Mouse (Mus musculus): ENCODE measurements around the gene Etnppl. TPM values are rescaled to one million over a fixed set of nuclear protein-coding genes. Genes with fewer than 3 reads are reported as not detected.

The Etnppl gene
- not detected in 2 replicates for total RNA-seq (2012; rRNA removed)
- polyA plus RNA-seq (2012; ENCODE audit: insufficient read depth in 1 of 2, insufficient read length in 2 of 2, low read depth in 1 of 2, low replicate concordance in 2 of 2, missing spikeins in 1 of 2): not detected

- DNase-seq (ENCODE audit: low read depth, low spot score): no peak
- Histone ChIP-seq H3K27ac (ENCODE audit: control insufficient read depth, low read depth, low read length) (no peak within 1 kb of the TSS), H3K79me2 (ENCODE audit: control insufficient read depth, insufficient read depth, low read length, poor library complexity) (no peaks in the 10 kb centered on the region), H3K27me3 (ENCODE audit: control insufficient read depth in 1 of 2, insufficient read depth in 2 of 2, low read length in 2 of 2) (no peaks in the 10 kb centered on the region), H3K9me3 (replicated peaks; ENCODE audit: insufficient read depth, low read length) (no peaks in the 10 kb centered on the region), H3K36me3 (ENCODE audit: control insufficient read depth in 1 of 2, insufficient read depth in 2 of 2, low read length in 2 of 2) (no peaks in the 10 kb centered on the region), H3K4me3 (ENCODE audit: control insufficient read depth in 1 of 2, insufficient read depth in 1 of 2, low read depth in 2 of 2, low read length in 2 of 2) (no peak within 1 kb of the TSS), H3K4me1 (ENCODE audit: control insufficient read depth in 1 of 2, insufficient read depth in 2 of 2, low read length in 2 of 2) (no peaks in the 10 kb centered on the region), H3K9ac (ENCODE audit: control insufficient read depth, low read depth, low read length, poor library complexity, severe bottlenecking) (no peak within 1 kb of the TSS)
- TF ChIP-seq ETS1 (IDR thresholded peaks at IDR 0.05; ENCODE audit: low read depth, low read length): no peak
- no peak for TF ChIP-seq UBTF (IDR thresholded peaks at IDR 0.05; ENCODE audit: borderline replicate concordance, insufficient read depth, low read depth, low read length)
- no peak for TF ChIP-seq SIN3A (IDR thresholded peaks at IDR 0.05; ENCODE audit: low read length)
- TF ChIP-seq MAZ (IDR thresholded peaks at IDR 0.05; ENCODE audit: low read depth, low read length): no peak
- TF ChIP-seq BHLHE40 (IDR thresholded peaks at IDR 0.05; ENCODE audit: borderline replicate concordance, low read depth, low read length): no peak
- TF ChIP-seq ZC3H11A (IDR thresholded peaks at IDR 0.05; ENCODE audit: low read depth, low read length): no peak
These were observed at the start of gene Etnppl for GRCm38 (mm10) chr3:130617439-130617898. TSS of gene Etnppl (plus strand) at chr3:130617448.

GRCm38 (mm10) chr3:130568331-130569095 is 48.7 kb upstream of the Etnppl start:
- H3K4me3 ChIP-seq (ENCODE audit: control insufficient read depth in 1 of 2, insufficient read depth in 1 of 2, low read depth in 2 of 2, low read length in 2 of 2): no peak overlapping the region
- no peak for TF ChIP-seq MYB (IDR thresholded peaks at IDR 0.05; ENCODE audit: low read depth, low read length)
- no peak for TF ChIP-seq EP300 (IDR thresholded peaks at IDR 0.05; ENCODE audit: low read depth in 1 of 2, low read length in 2 of 2)
- TF ChIP-seq SMC3 (IDR thresholded peaks at IDR 0.05; ENCODE audit: low read depth, low read length): no peak
- no peak for TF ChIP-seq JUND (IDR thresholded peaks at IDR 0.05; ENCODE audit: low read depth, low read length)
- no peak for TF ChIP-seq TBP (IDR thresholded peaks at IDR 0.05; ENCODE audit: low read depth, low read length)
- TF ChIP-seq ZNF384 (IDR thresholded peaks at IDR 0.05; ENCODE audit: low read depth, low read length): no peak
- no peak for TF ChIP-seq ZMIZ1 (IDR thresholded peaks at IDR 0.05; ENCODE audit: low read depth, low read length)
- no peaks in the 10 kb centered on the region for H3K4me1 ChIP-seq (ENCODE audit: control insufficient read depth in 1 of 2, insufficient read depth in 2 of 2, low read length in 2 of 2)
- no peak overlapping the region for H3K9ac ChIP-seq (ENCODE audit: control insufficient read depth, low read depth, low read length, poor library complexity, severe bottlenecking)
- no peaks in the 10 kb centered on the region for H3K9me3 ChIP-seq (replicated peaks; ENCODE audit: insufficient read depth, low read length)
- no peaks in the 10 kb centered on the region for H3K79me2 ChIP-seq (ENCODE audit: control insufficient read depth, insufficient read depth, low read length, poor library complexity)
- no peaks in the 10 kb centered on the region for H3K36me3 ChIP-seq (ENCODE audit: control insufficient read depth in 1 of 2, insufficient read depth in 2 of 2, low read length in 2 of 2)
- no peak for DNase-seq (ENCODE audit: low read depth, low spot score)
- no peak overlapping the region for H3K27ac ChIP-seq (ENCODE audit: control insufficient read depth, low read depth, low read length)
- no peaks in the 10 kb centered on the region for H3K27me3 ChIP-seq (ENCODE audit: control insufficient read depth in 1 of 2, insufficient read depth in 2 of 2, low read length in 2 of 2)

GRCm38 (mm10) chr3:130573243-130573642 is 44.0 kb upstream of the Etnppl start:
- no peaks in the 10 kb centered on the region for H3K79me2 ChIP-seq (ENCODE audit: control insufficient read depth, insufficient read depth, low read length, poor library complexity)
- no peak overlapping the region for H3K9ac ChIP-seq (ENCODE audit: control insufficient read depth, low read depth, low read length, poor library complexity, severe bottlenecking)
- no peaks in the 10 kb centered on the region for H3K27me3 ChIP-seq (ENCODE audit: control insufficient read depth in 1 of 2, insufficient read depth in 2 of 2, low read length in 2 of 2)
- no peaks in the 10 kb centered on the region for H3K36me3 ChIP-seq (ENCODE audit: control insufficient read depth in 1 of 2, insufficient read depth in 2 of 2, low read length in 2 of 2)
- H3K9me3 ChIP-seq (replicated peaks; ENCODE audit: insufficient read depth, low read length): no peaks in the 10 kb centered on the region
- TF ChIP-seq CTCF (IDR thresholded peaks at IDR 0.05 in 2 of 3, conservative IDR thresholded peaks at IDR 0.05 in 1 of 3; ENCODE audit: control insufficient read depth in 1 of 3, insufficient read depth in 1 of 3, low read depth in 2 of 3, low read length in 3 of 3, poor library complexity in 1 of 3, severe bottlenecking in 1 of 3) (peak; percentile 12 to 35 (median 23); a peak in 3 of 6 replicates), GABPA (IDR thresholded peaks at IDR 0.05; ENCODE audit: low read depth, low read length) (no peak)
- no peak overlapping the region for H3K27ac ChIP-seq (ENCODE audit: control insufficient read depth, low read depth, low read length)
- DNase-seq (ENCODE audit: low read depth, low spot score): peak; percentile 5
- H3K4me1 ChIP-seq (ENCODE audit: control insufficient read depth in 1 of 2, insufficient read depth in 2 of 2, low read length in 2 of 2): no peaks in the 10 kb centered on the region
- H3K4me3 ChIP-seq (ENCODE audit: control insufficient read depth in 1 of 2, insufficient read depth in 1 of 2, low read depth in 2 of 2, low read length in 2 of 2): no peak overlapping the region
